Mouse (Mus musculus): Measurements from ENCODE around the gene Sp1.

Sp1 gene

GRCm38 (mm10) chr15:102473246-102473645, 67.3 kb downstream of the Sp1 start:
- DNase-seq (ENCODE audit: low spot score) = no peak

GRCm38 (mm10) chr15:102474520-102474919, 68.6 kb downstream of the Sp1 start:
- DNase-seq (ENCODE audit: low spot score) = no peak

GRCm38 (mm10) chr15:102483136-102483535, 77.2 kb downstream of the Sp1 start:
- DNase-seq (ENCODE audit: low spot score) = no peak

GRCm38 (mm10) chr15:102485853-102486252, 79.9 kb downstream of the Sp1 start:
- no peak for DNase-seq (ENCODE audit: low spot score)
